Mouse (Mus musculus) kidney, adult 2 months (tissue): ENCODE measurements around the gene Lmntd1. TPM values are rescaled to one million over a fixed set of nuclear protein-coding genes. Genes with fewer than 3 reads are reported as not detected.

Source experiments
- DNase-seq: peaks from one replicate; pipeline ENCODE4 v3.0.0; 2021
- H3K27ac ChIP-seq: fragments of 200-500 bp; 2 replicates; pipeline ENCODE4 v1.5.1; 2012; ENCODE audit warnings: low read depth, low read length, control low read depth, inconsistent platforms; ENCODE audit not compliant: insufficient read depth
- H3K27me3 ChIP-seq: fragments of 200-500 bp; replicated peaks from 2 replicates; pipeline ENCODE4 v1.6.1; 2012; ENCODE audit warnings: mild to moderate bottlenecking, moderate library complexity, low read length, inconsistent platforms; ENCODE audit not compliant: control insufficient read depth, insufficient read depth
- H3K36me3 ChIP-seq: fragments of 200-500 bp; 2 replicates; pipeline ENCODE4 v1.6.1; 2012; ENCODE audit warnings: mild to moderate bottlenecking, moderate library complexity, low read length, inconsistent platforms; ENCODE audit not compliant: control insufficient read depth, insufficient read depth
- H3K4me1 ChIP-seq: fragments of 200-500 bp; 2 replicates; pipeline ENCODE4 v1.6.1; 2011; ENCODE audit warnings: low read length; ENCODE audit not compliant: control insufficient read depth, insufficient read depth
- H3K4me3 ChIP-seq: fragments of 200-500 bp; 2 replicates; pipeline ENCODE4 v1.5.1; 2011; ENCODE audit warnings: mild to moderate bottlenecking, low read depth, low read length, control low read depth; ENCODE audit not compliant: insufficient read depth
- CTCF ChIP-seq: fragments of 200-500 bp; conservative IDR thresholded peaks from 2 replicates; pipeline ENCODE4 v1.5.1; 2011; ENCODE audit warnings: low read depth, mild to moderate bottlenecking, control low read depth, low read length, moderate library complexity, mixed read lengths; ENCODE audit not compliant: insufficient read depth, insufficient read length
- POLR2A ChIP-seq: fragments of 200-500 bp; IDR thresholded peaks from one replicate; pipeline ENCODE4 v1.6.1; 2011; ENCODE audit warnings: low read depth, low read length, control low read depth
- WGBS: fragments of 180-500 bp; shearing (Covaris S2); methylation state at CpG from one replicate; pipeline ENCODE4 v1.1.7; 2018; 5-methylcytosine and 5-hydroxymethylcytosine counted together
- polyA plus RNA-seq: library from polyadenylated mRNA; depleted of rRNA; stranded (reverse); fragments of >200 nt; gene quantifications from 2 replicates; pipeline ENCODE4 v1.2.3, GENCODE M21; 2012

Gene Lmntd1
- polyA plus RNA-seq, 1 experiment: 0.34 TPM

GRCm38 (mm10) chr6:145371586-145371985 is 242.5 kb downstream of the Lmntd1 start:
- Histone ChIP-seq H3K4me1 (no peaks in the 10 kb centered on the region), H3K27me3 (no peaks in the 10 kb centered on the region), H3K4me3 (no peak overlapping the region), H3K27ac (no peak overlapping the region), H3K36me3 (no peaks in the 10 kb centered on the region)
- no peak for TF ChIP-seq POLR2A
- no peak for TF ChIP-seq CTCF
- WGBS: 80% methylated on average over 4 of the region's 4 CpGs
- no peak for DNase-seq

DNA sequence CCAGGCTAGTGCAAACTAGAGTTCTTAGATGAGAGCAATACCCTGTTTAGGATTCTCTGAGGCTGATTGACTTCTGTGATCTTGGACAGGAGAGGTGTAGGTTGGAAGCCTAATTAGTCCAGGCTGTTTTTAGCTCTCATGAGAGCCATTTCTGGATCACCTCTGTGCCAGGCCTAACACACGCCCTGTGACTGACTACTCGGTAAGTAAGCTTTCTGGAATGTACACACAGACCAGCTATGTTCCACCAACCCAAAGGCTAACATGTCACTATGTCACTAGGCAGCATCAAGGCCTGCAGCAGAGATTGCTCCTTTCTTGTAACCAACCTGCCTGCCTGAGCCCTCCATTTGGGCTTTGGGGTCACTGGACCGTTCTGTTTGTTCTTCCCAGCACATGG is 243.8 kb downstream of the Lmntd1 start:
- WGBS: 77% methylated on average over 3 of the region's 3 CpGs
- Histone ChIP-seq H3K4me3 (no peak overlapping the region), H3K4me1 (no peaks in the 10 kb centered on the region), H3K36me3 (no peaks in the 10 kb centered on the region), H3K27me3 (no peaks in the 10 kb centered on the region), H3K27ac (no peak overlapping the region)
- TF ChIP-seq CTCF (no peak), POLR2A (no peak)
- no peak for DNase-seq

GRCm38 (mm10) chr6:145369290-145369689 is 244.8 kb downstream of the Lmntd1 start:
- Histone ChIP-seq H3K4me1 (no peaks in the 10 kb centered on the region), H3K4me3 (no peak overlapping the region), H3K27me3 (no peaks in the 10 kb centered on the region), H3K27ac (no peak overlapping the region), H3K36me3 (no peaks in the 10 kb centered on the region)
- DNase-seq: no peak
- TF ChIP-seq CTCF (no peak), POLR2A (no peak)
- 49% methylated on average over 4 of the region's 4 CpGs for WGBS

- Histone ChIP-seq H3K27me3 (no peaks in the 10 kb centered on the region), H3K27ac (no peak overlapping the region), H3K4me3 (no peak overlapping the region), H3K36me3 (no peaks in the 10 kb centered on the region), H3K4me1 (no peaks in the 10 kb centered on the region)
- no peak for DNase-seq
- WGBS: 93% methylated on average over 11 of the region's 11 CpGs
- no peak for TF ChIP-seq POLR2A
- TF ChIP-seq CTCF: no peak
Measured at GRCm38 (mm10) chr6:145366488-145366887, 247.6 kb downstream of the Lmntd1 start.

GRCm38 (mm10) chr6:145363698-145364097 is 250.4 kb downstream of the Lmntd1 start:
- Histone ChIP-seq H3K4me3 (no peak overlapping the region), H3K27me3 (no peaks in the 10 kb centered on the region), H3K4me1 (no peaks in the 10 kb centered on the region), H3K36me3 (no peaks in the 10 kb centered on the region), H3K27ac (no peak overlapping the region)
- DNase-seq: no peak
- no peak for TF ChIP-seq POLR2A
- TF ChIP-seq CTCF: no peak
- WGBS: 73% methylated on average over 7 of the region's 7 CpGs

- WGBS: 76% methylated on average over 12 of the region's 12 CpGs
- no peaks in the 10 kb centered on the region for H3K4me1 ChIP-seq
- peak; percentile 42 for DNase-seq
Measured at GRCm38 (mm10) chr6:145361109-145361694, 252.9 kb downstream of the Lmntd1 start.

GRCm38 (mm10) chr6:145359470-145360430 is 254.4 kb downstream of the Lmntd1 start:
- peak; percentile 65 for DNase-seq
- H3K36me3 ChIP-seq: no peaks in the 10 kb centered on the region
- no peak overlapping the region for H3K4me3 ChIP-seq
- 34% methylated on average over 26 of the region's 26 CpGs for WGBS
- no peak overlapping the region for H3K27ac ChIP-seq
- H3K4me1 ChIP-seq: no peaks in the 10 kb centered on the region
- TF ChIP-seq POLR2A (no peak), CTCF (0 out of 2 replicates have a peak, but pooled peaks have one; percentile 17)
- no peaks in the 10 kb centered on the region for H3K27me3 ChIP-seq

More at GRCm38 (mm10) chr6:145361109-145361694, 252.9 kb downstream of the Lmntd1 start:
- H3K27ac ChIP-seq: no peak overlapping the region
- TF ChIP-seq POLR2A: no peak
- TF ChIP-seq CTCF: no peak
- H3K4me3 ChIP-seq: no peak overlapping the region
- H3K36me3 ChIP-seq: no peaks in the 10 kb centered on the region
- H3K27me3 ChIP-seq: no peaks in the 10 kb centered on the region
